Mouse (Mus musculus) MEL (cell line): ENCODE data around the gene Dusp10. TPM values are rescaled to one million over a fixed set of nuclear protein-coding genes. Genes with fewer than 3 reads are reported as not detected.

Experiments
- DNase-seq: peaks from one replicate; pipeline ENCODE4 v3.0.0; 2011; ENCODE audit warnings: low read depth, low spot score
- H3K27ac ChIP-seq: 2 replicates; pipeline ENCODE4 v1.5.1; 2012; ENCODE audit warnings: low read depth, mild to moderate bottlenecking, control low read depth, low read length, moderate library complexity; ENCODE audit not compliant: control insufficient read depth
- H3K27me3 ChIP-seq, 2 experiments: fragments of 150-350 bp in 1 of 2; sonication (generic) in 1 of 2; 2 replicates each; pipeline ENCODE4 v1.6.1; 2012; ENCODE audit warnings: low read length in 2 of 2, mild to moderate bottlenecking in 2 of 2, improper control_type of control experiment in 1 of 2, moderate library complexity in 1 of 2; ENCODE audit not compliant: insufficient read depth in 2 of 2, control insufficient read depth in 1 of 2
- H3K36me3 ChIP-seq, 2 experiments: 2 replicates each; pipeline ENCODE4 v1.6.1; 2012 to 2014; ENCODE audit warnings: low read length in 2 of 2, improper control_type of control experiment in 1 of 2, inconsistent platforms in 1 of 2, mild to moderate bottlenecking in 1 of 2; ENCODE audit not compliant: insufficient read depth in 2 of 2, control insufficient read depth in 1 of 2
- H3K4me1 ChIP-seq, 2 experiments: fragments of 150-350 bp in 1 of 2; sonication (generic) in 1 of 2; 2 replicates each; pipeline ENCODE4 v1.6.1; 2012; ENCODE audit warnings: low read length in 2 of 2, improper control_type of control experiment in 1 of 2, mild to moderate bottlenecking in 1 of 2; ENCODE audit not compliant: insufficient read depth in 2 of 2, control insufficient read depth in 1 of 2
- H3K4me3 ChIP-seq, 2 experiments: fragments of 150-350 bp in 1 of 2; sonication (generic) in 1 of 2; 2 replicates each; pipeline ENCODE4 v1.5.1; 2012; ENCODE audit warnings: low read depth in 2 of 2, low read length in 2 of 2, mild to moderate bottlenecking in 2 of 2, moderate library complexity in 2 of 2, control low read depth in 1 of 2, improper control_type of control experiment in 1 of 2; ENCODE audit not compliant: control insufficient read depth in 1 of 2, insufficient read depth in 1 of 2
- H3K79me2 ChIP-seq: 2 replicates; pipeline ENCODE4 v1.6.1; 2012; ENCODE audit warnings: mild to moderate bottlenecking, low read length, moderate library complexity; ENCODE audit not compliant: control insufficient read depth, poor library complexity, insufficient read depth
- H3K9ac ChIP-seq: 2 replicates; pipeline ENCODE4 v1.6.1; 2012; ENCODE audit warnings: low read depth, mild to moderate bottlenecking, control low read depth, low read length, moderate library complexity; ENCODE audit not compliant: control insufficient read depth, poor library complexity, severe bottlenecking
- H3K9me3 ChIP-seq: fragments of 150-350 bp; sonication (generic); replicated peaks from 2 replicates; pipeline ENCODE4 v1.6.1; 2012; ENCODE audit warnings: mild to moderate bottlenecking, low read length, improper control_type of control experiment, moderate library complexity; ENCODE audit not compliant: insufficient read depth
- CHD2 ChIP-seq: IDR thresholded peaks from 2 replicates; pipeline ENCODE4 v1.6.1; 2011; ENCODE audit warnings: low read length, improper control_type of control experiment
- CTCF ChIP-seq, 3 experiments: IDR thresholded peaks in 2 of 3; conservative IDR thresholded peaks in 1 of 3; 2 replicates each; pipeline ENCODE4 v1.5.1; 2011 to 2012; ENCODE audit warnings: low read length in 3 of 3, low read depth in 2 of 3, mild to moderate bottlenecking in 2 of 3, improper control_type of control experiment in 1 of 3, inconsistent platforms in 1 of 3, mixed read lengths in 1 of 3, moderate library complexity in 1 of 3; ENCODE audit not compliant: control insufficient read depth in 1 of 3, insufficient read depth in 1 of 3, poor library complexity in 1 of 3, severe bottlenecking in 1 of 3
- E2F4 ChIP-seq: IDR thresholded peaks from 2 replicates; pipeline ENCODE4 v1.6.1; 2011; ENCODE audit warnings: low read depth, low read length, improper control_type of control experiment, borderline replicate concordance
- EP300 ChIP-seq, 2 experiments: IDR thresholded peaks; 2 replicates each; pipeline ENCODE4 v1.6.1; 2011; ENCODE audit warnings: improper control_type of control experiment in 2 of 2, low read length in 2 of 2, low read depth in 1 of 2, mild to moderate bottlenecking in 1 of 2
- ETS1 ChIP-seq: IDR thresholded peaks from 2 replicates; pipeline ENCODE4 v1.6.1; 2012; ENCODE audit warnings: low read depth, mild to moderate bottlenecking, inconsistent platforms, low read length, improper control_type of control experiment, moderate library complexity
- GABPA ChIP-seq: IDR thresholded peaks from 2 replicates; pipeline ENCODE4 v1.6.1; 2012; ENCODE audit warnings: low read depth, mild to moderate bottlenecking, inconsistent platforms, low read length, improper control_type of control experiment, moderate library complexity
- GATA1 ChIP-seq: IDR thresholded peaks from 2 replicates; pipeline ENCODE4 v1.6.1; 2011; ENCODE audit warnings: low read depth, low read length, improper control_type of control experiment
- JUND ChIP-seq: IDR thresholded peaks from 2 replicates; pipeline ENCODE4 v1.6.1; 2011; ENCODE audit warnings: low read depth, mild to moderate bottlenecking, improper control_type of control experiment, low read length
- KAT2A ChIP-seq: conservative IDR thresholded peaks from 2 replicates; pipeline ENCODE4 v1.6.1; 2012; ENCODE audit warnings: low read depth, low read length, improper control_type of control experiment, inconsistent platforms
- MAFK ChIP-seq: IDR thresholded peaks from 2 replicates; pipeline ENCODE4 v1.6.1; 2011; ENCODE audit warnings: low read depth, mild to moderate bottlenecking, low read length, improper control_type of control experiment, borderline replicate concordance
- MAX ChIP-seq: IDR thresholded peaks from 2 replicates; pipeline ENCODE4 v1.6.1; 2011; ENCODE audit warnings: low read length, improper control_type of control experiment
- MXI1 ChIP-seq: IDR thresholded peaks from 2 replicates; pipeline ENCODE4 v1.6.1; 2011; ENCODE audit warnings: mild to moderate bottlenecking, low read depth, low read length, improper control_type of control experiment
- NRF1 ChIP-seq: IDR thresholded peaks from 2 replicates; pipeline ENCODE4 v1.6.1; 2014; ENCODE audit warnings: low read depth, mild to moderate bottlenecking, inconsistent platforms, low read length, improper control_type of control experiment, moderate library complexity; ENCODE audit not compliant: poor library complexity, insufficient read depth, severe bottlenecking
- POLR2A ChIP-seq, 2 experiments: IDR thresholded peaks; 2 replicates each; pipeline ENCODE4 v1.6.1; 2011 to 2012; ENCODE audit warnings: low read length in 2 of 2, mild to moderate bottlenecking in 2 of 2, control low read depth in 1 of 2, improper control_type of control experiment in 1 of 2, low read depth in 1 of 2, moderate library complexity in 1 of 2; ENCODE audit not compliant: control insufficient read depth in 1 of 2, insufficient read depth in 1 of 2, poor library complexity in 1 of 2
- RAD21 ChIP-seq: IDR thresholded peaks from 2 replicates; pipeline ENCODE4 v1.6.1; 2011; ENCODE audit warnings: mild to moderate bottlenecking, low read depth, low read length, improper control_type of control experiment
- SMC3 ChIP-seq: IDR thresholded peaks from 2 replicates; pipeline ENCODE4 v1.6.1; 2011; ENCODE audit warnings: low read depth, low read length, improper control_type of control experiment
- TBP ChIP-seq: IDR thresholded peaks from 2 replicates; pipeline ENCODE4 v1.8.0; 2011; ENCODE audit warnings: low read depth, low read length, improper control_type of control experiment
- TCF12 ChIP-seq: IDR thresholded peaks from 2 replicates; pipeline ENCODE4 v1.6.1; 2014; ENCODE audit warnings: low read depth, mild to moderate bottlenecking, inconsistent platforms, low read length, improper control_type of control experiment, moderate library complexity
- UBTF ChIP-seq: IDR thresholded peaks from 2 replicates; pipeline ENCODE4 v1.6.1; 2012; ENCODE audit warnings: low read depth, mild to moderate bottlenecking, inconsistent platforms, low read length, improper control_type of control experiment, moderate library complexity, borderline replicate concordance; ENCODE audit not compliant: insufficient read depth
- USF2 ChIP-seq, 2 experiments: IDR thresholded peaks; 2 replicates each; pipeline ENCODE4 v1.6.1; 2011 to 2012; ENCODE audit warnings: improper control_type of control experiment in 2 of 2, low read length in 2 of 2, borderline replicate concordance in 1 of 2, inconsistent platforms in 1 of 2, low read depth in 1 of 2, mild to moderate bottlenecking in 1 of 2; ENCODE audit not compliant: insufficient read depth in 1 of 2
- ZC3H11A ChIP-seq: IDR thresholded peaks from 2 replicates; pipeline ENCODE4 v1.6.1; 2012; ENCODE audit warnings: low read depth, mild to moderate bottlenecking, inconsistent platforms, low read length, improper control_type of control experiment
- ZMIZ1 ChIP-seq: IDR thresholded peaks from 2 replicates; pipeline ENCODE4 v1.6.1; 2012; ENCODE audit warnings: low read depth, mild to moderate bottlenecking, inconsistent platforms, low read length, improper control_type of control experiment, moderate library complexity
- ZNF384 ChIP-seq: IDR thresholded peaks from 2 replicates; pipeline ENCODE4 v1.6.1; 2012; ENCODE audit warnings: low read depth, mild to moderate bottlenecking, inconsistent platforms, low read length, improper control_type of control experiment
- polyA plus RNA-seq, 2 experiments: library from polyadenylated mRNA; stranded (reverse) in 1 of 2; unstranded in 1 of 2; fragments of >175 nt in 1 of 2; fragments of >200 nt in 1 of 2; gene quantifications; 2 replicates each; pipeline versions ENCODE4 v1.2.1 to v1.2.4; 2012; ENCODE audit warnings: low replicate concordance in 2 of 2, low read depth in 1 of 2; ENCODE audit not compliant: insufficient read length in 2 of 2, insufficient read depth in 1 of 2, missing spikeins in 1 of 2
- total RNA-seq: library from RNA; depleted of rRNA; stranded (reverse); fragments of 300-350 nt; gene quantifications from 2 replicates; pipeline ENCODE4 v1.2.3, GENCODE M21; 2012

The Dusp10 gene
- total and polyA plus RNA-seq, 3 experiments: 1.4 to 2.3 TPM; not detected in 1

GRCm38 (mm10) chr1:184047818-184048217 lies 34.7 kb downstream of the Dusp10 start:
- H3K4me3 ChIP-seq: no peak overlapping the region
- no peak for TF ChIP-seq RAD21
- no peak for TF ChIP-seq EP300 (IDR thresholded peaks at IDR 0.05; ENCODE audit: low read depth in 1 of 2, low read length in 2 of 2)
- TF ChIP-seq ZC3H11A: no peak
- TF ChIP-seq POLR2A (IDR thresholded peaks at IDR 0.05; ENCODE audit: control insufficient read depth in 1 of 2, insufficient read depth in 1 of 2, low read depth in 1 of 2, low read length in 2 of 2, poor library complexity in 1 of 2): no peak
- no peak for TF ChIP-seq ZMIZ1
- TF ChIP-seq ZNF384: no peak
- no peak for TF ChIP-seq GABPA
- no peak for TF ChIP-seq CTCF (IDR thresholded peaks at IDR 0.05 in 2 of 3, conservative IDR thresholded peaks at IDR 0.05 in 1 of 3; ENCODE audit: control insufficient read depth in 1 of 3, insufficient read depth in 1 of 3, low read depth in 2 of 3, low read length in 3 of 3, poor library complexity in 1 of 3, severe bottlenecking in 1 of 3)
- no peak for TF ChIP-seq MAFK
- TF ChIP-seq KAT2A: no peak
- no peak for TF ChIP-seq USF2 (IDR thresholded peaks at IDR 0.05; ENCODE audit: borderline replicate concordance in 1 of 2, insufficient read depth in 1 of 2, low read depth in 1 of 2, low read length in 2 of 2)
- TF ChIP-seq E2F4: no peak
- no peak for TF ChIP-seq MAX
- TF ChIP-seq JUND: no peak
- TF ChIP-seq, all 39 proteins: peak for 0
- Histone ChIP-seq H3K79me2 (no peaks in the 10 kb centered on the region; the same call in 1 of the 2 replicates), H3K36me3 (peaks cover 0 to 9% of the 10 kb centered on the region in 2 experiments; a peak in 2 of 4 replicates), H3K9ac (no peak overlapping the region), H3K9me3 (no peaks in the 10 kb centered on the region), H3K27me3 (no peaks in the 10 kb centered on the region), H3K4me1 (peaks cover 4 to 8% of the 10 kb centered on the region in 2 experiments; a peak in 3 of 4 replicates), H3K27ac (no peak overlapping the region)
- DNase-seq: no peak

GRCm38 (mm10) chr1:184048675-184049418 lies 35.7 kb downstream of the Dusp10 start:
- Histone ChIP-seq H3K4me3 (peak overlapping the region; percentile 81 to 94), H3K27ac (peak overlapping the region; percentile 27; the same call in 1 of the 2 replicates), H3K27me3 (no peaks in the 10 kb centered on the region), H3K79me2 (no peaks in the 10 kb centered on the region; the same call in 1 of the 2 replicates), H3K9me3 (no peaks in the 10 kb centered on the region), H3K36me3 (peaks cover 0 to 6% of the 10 kb centered on the region in 2 experiments; a peak in 2 of 4 replicates), H3K4me1 (peaks cover 0 to 4% of the 10 kb centered on the region in 2 experiments; a peak in 2 of 4 replicates), H3K9ac (peak overlapping the region; percentile 75)
- peak; percentile 38 for DNase-seq
- TF ChIP-seq RAD21 (no peak), GABPA (no peak), UBTF (no peak), CHD2 (no peak), SMC3 (no peak), ZNF384 (no peak), ZMIZ1 (no peak), TCF12 (no peak), USF2 (IDR thresholded peaks at IDR 0.05; ENCODE audit: borderline replicate concordance in 1 of 2, insufficient read depth in 1 of 2, low read depth in 1 of 2, low read length in 2 of 2) (no peak), GATA1 (no peak), POLR2A (IDR thresholded peaks at IDR 0.05; ENCODE audit: control insufficient read depth in 1 of 2, insufficient read depth in 1 of 2, low read depth in 1 of 2, low read length in 2 of 2, poor library complexity in 1 of 2) (no peak), NRF1 (no peak), ETS1 (no peak), EP300 (IDR thresholded peaks at IDR 0.05; ENCODE audit: low read depth in 1 of 2, low read length in 2 of 2) (no peak), TBP (no peak), MAX (no peak), MXI1 (no peak)
